Mouse (Mus musculus) cerebellum, postnatal 25 days (tissue): ENCODE results near the gene Stfa3.
A peak's percentile ranks its signal among the peaks of the same experiment; 100 is the strongest.
"Not testable (repeated sequence)": the region's sequence is repeated elsewhere in the genome, so short reads cannot be mapped to it uniquely, and the experiment has no call there.

Source experiments
- DNase-seq, 2 experiments: peaks; one replicate each; pipeline ENCODE4 v3.0.0; 2021; ENCODE audit warnings: mixed read lengths in 2 of 2

The Stfa3 gene

DNA sequence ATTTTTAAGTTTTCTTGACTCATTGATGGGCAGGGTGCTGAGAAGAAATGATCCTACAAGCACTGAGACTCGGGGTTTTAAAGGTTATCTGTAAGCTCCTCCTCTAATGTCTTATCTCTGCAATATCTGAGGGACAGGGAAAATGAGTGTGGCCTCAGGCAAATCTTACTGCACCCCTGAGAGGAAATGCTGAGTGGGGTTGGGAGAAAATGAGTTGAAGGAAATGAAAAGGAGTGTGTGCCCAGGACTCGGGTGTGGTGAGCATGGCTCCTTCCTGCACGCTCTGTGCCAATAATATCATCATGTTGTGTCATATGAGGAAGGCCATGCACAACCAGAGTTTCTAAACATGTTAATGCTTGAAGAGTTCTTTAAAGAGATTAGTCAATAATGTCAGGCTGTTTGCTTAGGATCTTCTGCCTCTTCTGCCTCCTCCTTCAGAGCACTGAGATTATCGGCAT lies at the start of gene Stfa3:
Gene Stfa3, minus strand, starts transcription at position 51 of the 461 bp plus-strand sequence.
- DNase-seq, result no peak

DNA sequence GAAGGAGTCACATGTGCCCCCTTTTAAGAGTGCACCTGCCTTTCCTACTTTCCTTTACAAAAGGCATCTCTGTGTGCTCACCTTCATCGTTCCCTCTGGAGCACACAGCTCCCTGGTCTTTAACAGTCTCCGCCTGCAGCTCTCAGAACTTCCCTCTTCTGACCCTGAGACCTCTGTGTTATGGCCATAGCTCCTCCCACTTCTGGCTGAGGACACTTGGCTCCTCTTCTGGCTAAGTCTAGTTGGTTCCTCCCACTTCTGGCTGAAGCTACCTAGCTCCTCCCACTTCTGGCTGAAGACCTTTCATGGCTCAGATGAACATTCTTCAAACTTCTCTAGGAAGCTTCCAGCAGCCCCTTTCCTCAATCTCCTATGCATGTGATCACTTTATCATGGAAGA lies 47.1 kb upstream of the Stfa3 start:
- DNase-seq, result no peak

DNA sequence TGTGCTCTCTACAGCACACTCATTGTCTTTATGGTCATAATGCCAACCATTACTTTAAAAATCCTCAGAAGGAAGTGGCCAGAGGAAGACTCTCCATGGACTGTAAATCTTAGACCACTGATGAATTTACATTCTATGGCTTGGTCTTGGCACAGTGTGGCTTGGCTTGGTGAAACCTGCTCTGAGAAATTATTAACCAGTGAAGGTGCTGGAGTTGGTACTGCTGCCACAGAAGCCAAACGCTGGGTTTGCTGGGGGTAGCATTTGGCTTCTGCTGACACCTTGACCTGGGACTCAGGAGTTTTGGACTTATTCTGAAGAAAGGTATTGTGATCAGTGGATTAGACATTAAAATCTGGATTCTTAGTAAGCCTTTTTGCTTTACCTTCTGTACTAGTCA lies 37.2 kb upstream of the Stfa3 start:
- DNase-seq, result no peak

DNA sequence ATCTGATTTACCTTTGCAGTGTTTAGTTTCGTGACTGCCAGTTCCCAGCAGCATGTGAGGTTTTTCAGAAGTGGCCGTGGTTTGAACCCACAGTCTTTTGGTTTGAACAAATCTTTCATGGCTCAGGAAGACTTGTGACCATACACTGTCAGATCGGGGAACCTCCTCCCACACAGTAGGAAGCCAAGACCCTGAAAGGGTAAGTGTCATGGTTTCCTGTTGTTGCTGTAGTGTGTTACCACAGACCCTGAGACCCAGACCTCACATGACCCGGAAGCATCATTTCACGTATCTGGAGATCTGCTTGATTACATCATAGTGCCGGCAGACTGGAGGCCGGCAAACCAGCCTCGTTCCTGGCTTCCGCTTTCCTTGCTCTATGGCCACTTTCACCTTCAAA lies 21.7 kb upstream of the Stfa3 start:
- no peak for DNase-seq

DNA sequence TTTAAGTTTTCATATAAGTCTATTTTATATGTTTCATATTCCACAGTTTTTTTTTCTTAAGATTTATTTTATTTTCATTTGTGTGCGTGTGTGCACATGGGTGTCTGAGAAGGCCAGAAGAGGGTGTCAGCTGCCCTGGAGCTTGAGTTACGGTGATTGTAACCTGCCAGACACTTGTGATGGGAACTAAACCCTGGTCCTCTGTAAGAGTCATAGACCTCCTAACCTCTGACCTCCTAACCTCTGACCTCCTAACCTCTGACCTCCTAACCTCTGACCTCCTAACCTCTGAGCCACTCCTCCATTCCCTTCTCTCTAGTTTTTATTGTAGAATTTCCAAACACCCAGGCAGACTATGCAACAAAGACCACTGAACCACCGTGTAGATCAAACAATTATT lies 20.3 kb upstream of the Stfa3 start:
- DNase-seq, result no peak

DNA sequence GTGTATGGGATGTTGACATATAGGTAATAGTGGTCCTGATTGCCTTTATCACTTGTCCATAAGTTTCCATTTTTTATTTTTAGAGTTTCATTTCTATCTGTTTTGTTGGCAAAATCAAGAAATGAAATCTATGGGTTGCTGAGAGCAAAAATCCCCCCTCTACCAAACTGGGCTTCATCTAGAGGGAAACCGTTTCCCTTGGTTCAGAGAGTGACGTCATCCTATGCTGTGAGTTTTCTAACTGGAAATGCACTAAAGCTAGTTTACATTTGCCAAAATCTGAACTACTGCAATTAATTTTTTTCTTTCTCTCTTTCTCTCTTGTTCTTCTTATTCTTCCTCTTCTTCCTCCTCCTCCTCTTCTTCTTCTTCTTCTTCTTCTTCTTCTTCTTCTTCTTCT lies 19.7 kb upstream of the Stfa3 start:
- DNase-seq, result no peak

DNA sequence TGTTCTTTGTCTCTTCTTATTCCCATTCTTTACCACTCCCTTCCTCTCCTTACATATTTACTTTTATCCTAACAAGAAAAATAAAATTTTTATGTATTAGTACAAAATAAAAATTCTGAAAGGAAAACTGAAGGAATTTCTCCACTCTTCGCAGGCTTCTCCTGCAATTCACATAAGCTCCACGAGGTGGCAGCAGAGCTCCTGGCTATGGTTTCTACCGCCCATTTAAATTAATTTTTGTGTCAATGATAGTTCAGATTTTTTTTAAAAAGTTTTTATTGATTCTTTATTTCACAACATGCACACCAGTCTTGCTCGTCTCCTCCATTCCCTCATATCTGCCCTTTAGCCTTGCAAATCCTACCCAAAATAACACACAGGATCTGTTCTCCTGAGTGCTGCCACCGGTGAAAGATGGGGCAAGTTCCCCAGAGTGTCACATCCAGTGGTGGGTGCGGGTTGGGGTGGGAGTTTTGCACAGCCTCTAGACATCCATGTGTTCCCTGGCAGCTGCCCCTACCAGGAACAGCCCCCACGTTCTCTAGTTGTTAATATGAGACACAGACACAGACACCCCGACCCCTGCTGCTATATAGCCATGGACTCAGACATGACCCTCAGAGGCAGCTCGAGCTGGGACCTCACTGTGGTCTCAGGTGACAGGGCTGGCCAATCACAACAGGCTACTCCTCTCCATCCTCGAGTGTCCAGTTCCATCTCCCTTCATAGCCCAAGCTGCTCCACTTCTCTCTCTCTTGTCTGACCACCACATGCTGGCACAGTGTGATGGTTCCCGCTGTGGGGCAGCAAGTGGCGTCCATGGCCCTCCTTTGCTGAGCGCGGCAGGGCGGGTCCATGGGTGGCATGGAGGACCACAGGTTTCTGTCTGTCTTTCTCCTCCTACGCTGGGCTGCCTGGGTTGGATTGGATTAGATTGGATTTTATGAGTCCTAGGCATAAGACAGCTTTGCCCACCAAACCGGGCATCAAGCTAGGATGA lies 18.3 kb upstream of the Stfa3 start:
- peak; percentile 33 to 64 for DNase-seq

DNA sequence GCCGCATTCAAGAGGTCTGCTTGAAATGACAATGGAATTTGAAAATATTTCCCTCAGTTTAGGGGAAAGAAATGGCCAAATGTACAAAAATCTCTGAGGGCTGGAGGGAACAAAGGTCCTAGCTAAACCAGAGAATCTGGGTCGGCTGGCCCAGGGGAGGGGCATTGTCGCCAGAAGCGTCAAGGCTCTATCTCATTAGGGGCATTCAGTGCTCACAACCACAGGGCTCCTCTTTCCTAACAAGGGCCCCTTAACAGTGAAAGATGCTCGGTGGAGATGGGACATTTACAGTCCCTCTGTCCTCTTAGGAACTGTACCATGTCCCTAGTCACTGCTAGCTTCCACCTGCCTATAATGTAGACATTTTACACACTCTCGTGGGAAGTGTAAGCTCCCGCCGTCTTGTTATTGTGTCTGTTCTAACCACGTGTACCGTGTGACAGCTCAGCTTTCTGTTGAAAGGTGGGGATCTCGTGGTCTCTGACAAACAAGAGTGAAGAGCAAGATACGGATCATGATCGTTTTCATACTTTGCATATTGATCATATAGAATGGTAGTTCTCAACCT lies 16.0 kb upstream of the Stfa3 start:
- DNase-seq, result no peak

DNA sequence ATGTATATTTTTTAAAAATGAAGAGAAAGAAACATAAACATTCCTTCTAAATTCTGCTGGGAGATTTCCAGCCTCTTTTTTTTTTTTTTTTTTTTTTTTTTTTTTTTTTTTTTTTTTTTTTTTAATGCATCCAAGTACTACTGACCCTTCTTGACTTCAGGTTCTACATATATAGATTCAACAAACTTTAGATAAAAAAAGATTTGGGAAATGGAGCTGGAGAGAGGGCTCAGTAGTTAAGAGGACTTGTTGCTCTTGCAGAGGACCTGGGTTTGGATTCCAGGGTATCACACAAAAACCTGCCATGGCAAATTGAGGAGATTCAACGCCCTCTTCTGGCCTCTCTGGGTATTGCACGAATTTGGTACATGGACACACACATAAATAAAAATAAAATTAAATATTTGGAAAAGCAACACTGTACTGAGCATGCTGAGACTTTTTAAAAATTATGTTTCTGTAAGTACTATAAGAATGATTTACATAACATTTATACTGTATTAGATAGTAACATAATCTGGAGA lies 14.8 kb upstream of the Stfa3 start:
- peak in 1 of 2 experiments; percentile 26 for DNase-seq

DNA sequence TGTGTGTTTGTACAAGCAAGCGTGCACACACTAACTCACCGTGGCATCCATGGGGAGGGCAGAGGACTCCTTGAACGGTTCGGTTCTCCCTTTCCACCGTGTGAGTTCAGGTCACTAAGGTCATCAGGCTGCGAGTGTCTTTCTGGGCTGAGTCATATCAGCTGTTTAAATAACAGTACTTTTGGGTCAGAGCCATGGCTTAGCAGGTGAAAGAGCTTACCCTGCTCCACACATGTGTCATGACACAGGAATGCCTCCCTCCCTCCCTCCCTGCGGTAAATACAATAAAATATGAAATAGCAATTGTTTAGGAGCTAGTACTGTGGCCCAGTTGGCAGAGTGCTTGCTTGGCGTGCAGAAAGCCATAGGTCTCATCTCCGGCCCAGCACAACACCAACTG lies 14.2 kb upstream of the Stfa3 start:
- no peak for DNase-seq

DNA sequence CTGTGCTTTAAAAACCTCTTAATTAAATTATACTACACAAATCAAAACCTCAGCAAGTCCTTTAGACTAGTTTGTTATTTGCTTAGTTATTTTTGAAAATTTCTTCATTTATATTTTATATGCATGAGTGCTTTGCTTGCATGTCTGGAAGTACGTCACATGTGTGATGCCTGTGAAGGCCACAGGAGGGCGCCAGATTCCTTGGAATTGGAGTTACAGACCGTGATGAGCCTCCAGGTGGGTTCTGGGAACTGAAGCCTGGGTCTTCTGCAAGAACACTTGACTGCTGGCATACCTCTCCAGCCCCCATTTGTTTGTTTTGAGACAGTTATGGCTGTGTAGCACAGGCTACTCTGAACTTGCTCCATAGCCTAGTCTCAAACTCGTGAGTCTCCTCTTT lies 13.7 kb upstream of the Stfa3 start:
- DNase-seq, result no peak

DNA sequence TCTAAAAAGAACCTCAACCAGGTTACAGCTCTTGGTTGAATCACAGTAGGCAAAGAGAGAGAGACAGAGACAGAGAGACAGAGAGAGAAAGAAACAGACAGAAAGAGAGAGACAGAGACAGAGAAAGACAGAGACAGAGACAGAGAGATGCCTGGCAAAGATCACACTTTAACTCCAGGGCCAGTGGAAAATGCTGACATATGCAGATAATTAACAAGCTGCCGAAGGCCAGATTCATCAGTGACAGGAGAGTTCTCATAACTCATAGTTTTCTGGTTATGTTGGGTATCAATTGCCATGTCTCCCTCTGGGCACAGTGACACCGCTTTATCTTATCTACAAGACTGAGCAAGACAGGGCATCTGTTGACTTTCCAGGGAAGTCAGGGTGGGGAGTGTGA lies 12.7 kb upstream of the Stfa3 start:
- DNase-seq, result no peak

DNA sequence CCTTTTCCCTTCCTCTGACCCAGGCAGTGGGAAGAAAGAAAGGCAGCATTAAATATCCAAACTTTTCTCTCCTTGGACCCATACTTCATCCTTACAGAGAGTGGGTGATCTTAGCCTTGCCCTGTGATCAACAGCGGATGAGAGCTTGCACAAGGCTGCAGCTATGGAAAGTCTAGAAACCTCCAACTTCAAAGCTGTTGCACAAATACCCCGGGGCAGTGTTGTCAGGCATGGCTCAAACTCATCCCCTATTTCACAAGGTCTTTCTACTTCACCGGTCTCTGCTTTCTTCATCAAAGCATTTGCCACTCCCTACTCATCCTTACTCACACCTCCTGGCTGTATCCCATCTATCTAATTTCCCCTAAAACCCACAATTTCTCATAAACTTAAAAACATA lies 10.2 kb upstream of the Stfa3 start:
- no peak for DNase-seq

DNA sequence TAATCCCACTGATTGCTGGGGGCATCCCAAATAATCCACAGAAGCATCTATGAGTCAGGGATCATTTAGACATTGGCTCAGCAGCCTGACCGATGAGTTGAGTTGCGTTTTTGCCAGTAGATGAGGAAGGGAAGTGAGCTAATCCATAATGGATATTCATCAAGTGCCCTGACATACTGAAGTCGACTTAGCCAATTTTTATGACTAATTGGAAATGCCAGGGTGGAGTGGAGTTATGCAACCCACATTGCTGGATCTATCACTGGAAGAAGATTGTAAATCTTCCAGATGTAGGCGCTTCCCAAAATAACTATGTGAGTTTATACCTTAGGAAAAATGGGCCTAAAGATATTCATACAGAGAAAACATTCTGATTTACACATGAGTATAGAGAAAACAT lies 8.9 kb upstream of the Stfa3 start:
- no peak for DNase-seq

DNA sequence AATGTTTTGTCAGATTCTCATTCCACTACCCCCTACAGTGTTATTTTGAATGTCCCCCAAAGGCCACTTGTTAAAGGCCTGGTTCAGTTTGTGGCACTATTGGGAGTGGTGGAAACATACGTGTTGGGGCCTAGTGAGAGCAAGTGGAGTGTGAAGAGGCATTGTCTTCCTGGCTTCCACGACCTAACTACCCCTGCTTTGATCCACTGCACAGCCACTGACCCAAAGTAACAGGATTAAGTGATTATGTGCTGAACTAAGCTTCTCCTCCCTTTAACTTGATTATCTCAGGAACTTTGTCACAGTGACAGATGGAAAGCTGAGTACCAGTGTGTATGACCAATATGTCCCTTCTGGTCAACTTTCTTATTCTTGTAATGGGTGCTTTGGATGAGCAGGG lies 5.2 kb upstream of the Stfa3 start:
- no peak for DNase-seq

DNA sequence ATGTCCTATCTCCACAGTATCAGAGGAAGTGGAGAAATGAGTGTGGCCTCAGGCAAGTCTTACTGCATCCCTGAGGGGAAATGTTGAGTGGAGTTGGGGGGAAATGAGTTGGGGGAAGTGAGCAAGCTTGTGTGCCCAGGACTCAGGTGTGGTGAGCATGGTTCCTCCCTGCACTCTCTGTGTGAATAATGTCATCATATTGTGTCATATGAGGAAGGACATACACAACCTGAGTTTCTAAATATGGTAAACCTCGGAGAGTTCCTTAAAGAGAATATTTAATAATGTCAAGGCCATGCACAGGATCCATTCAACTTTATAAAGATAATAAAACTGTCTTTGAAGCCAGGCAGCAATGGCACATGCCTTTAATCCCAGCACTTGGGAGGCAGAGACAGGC lies 34.2 kb downstream of the Stfa3 start:
- not testable (repeated sequence) for DNase-seq

DNA sequence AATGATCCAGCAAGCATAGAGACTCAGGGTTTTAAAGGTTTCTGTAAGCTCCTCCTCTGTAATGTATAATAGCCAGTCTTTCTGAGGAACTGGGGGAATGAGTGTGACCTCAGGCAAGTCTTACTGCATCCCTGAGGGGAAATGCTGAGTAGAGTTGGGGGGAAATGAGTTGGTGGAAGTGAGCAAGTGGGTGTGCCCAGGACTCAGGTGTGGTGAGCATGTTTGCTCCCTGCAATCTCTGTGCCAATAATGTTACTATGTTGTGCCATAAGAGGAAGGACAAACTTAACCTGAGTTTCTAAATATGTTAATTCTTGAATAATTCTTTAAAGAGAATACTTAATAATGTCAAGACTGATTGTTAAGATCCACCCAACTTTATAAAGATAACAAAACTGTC lies 46.8 kb downstream of the Stfa3 start, which contains the start of gene Stfa2:
Gene Stfa2, minus strand, starts transcription at position 101 of the 400 bp plus-strand sequence.
- no peak for DNase-seq
